Mouse (Mus musculus) intestine, embryonic 16.5 days (tissue): Measurements from ENCODE around the gene Rpl37. TPM values are rescaled to one million over a fixed set of nuclear protein-coding genes. Genes with fewer than 3 reads are reported as not detected.
"Not testable (repeated sequence)": the region's sequence is repeated elsewhere in the genome, so short reads cannot be mapped to it uniquely, and the experiment has no call there.

Source experiments
- ATAC-seq: fragments of 200-750 bp; cut with Nextera tagmentation; 2 replicates; pipeline ENCODE4 v1.8.0; 2017; ENCODE audit warnings: moderate TSS enrichment, moderate library complexity
- H3K27ac ChIP-seq: fragments of 300-500 bp; sonication (generic); 2 replicates; pipeline ENCODE4 v1.5.1; 2014; ENCODE audit warnings: mild to moderate bottlenecking, low read length
- H3K27me3 ChIP-seq: fragments of 300-500 bp; sonication (generic); replicated peaks from 2 replicates; pipeline ENCODE4 v1.6.1; 2014; ENCODE audit warnings: low read length, control low read depth, mixed read lengths; ENCODE audit not compliant: control insufficient read depth, insufficient read depth
- H3K36me3 ChIP-seq: fragments of 300-500 bp; sonication (generic); 2 replicates; pipeline ENCODE4 v1.6.1; 2014; ENCODE audit warnings: low read length, control low read depth; ENCODE audit not compliant: control insufficient read depth, insufficient read depth
- H3K4me1 ChIP-seq: fragments of 300-500 bp; sonication (generic); 2 replicates; pipeline ENCODE4 v1.6.1; 2014; ENCODE audit warnings: low read length, control low read depth, mixed read lengths; ENCODE audit not compliant: control insufficient read depth, insufficient read depth
- H3K4me2 ChIP-seq: fragments of 300-500 bp; sonication (generic); 2 replicates; pipeline ENCODE4 v1.6.1; 2014; ENCODE audit warnings: low read depth, low read length, control low read depth
- H3K4me3 ChIP-seq: fragments of 300-500 bp; sonication (generic); 2 replicates; pipeline ENCODE4 v1.5.1; 2014; ENCODE audit warnings: mild to moderate bottlenecking, low read length
- H3K9ac ChIP-seq: fragments of 300-500 bp; sonication (generic); 2 replicates; pipeline ENCODE4 v1.6.1; 2014; ENCODE audit warnings: low read depth, low read length
- H3K9me3 ChIP-seq: fragments of 300-500 bp; sonication (generic); 2 replicates; pipeline ENCODE4 v1.6.1; 2016; ENCODE audit warnings: low read length, control low read depth; ENCODE audit not compliant: control insufficient read depth
- WGBS: fragments of 180-500 bp; shearing (Covaris S2); extraction: QIAGEN DNeasy Blood & Tissue Kit; methylation state at CpG from one replicate; pipeline ENCODE4 v1.1.7; 2014; 5-methylcytosine and 5-hydroxymethylcytosine counted together
- polyA plus RNA-seq: library from polyadenylated mRNA; unstranded; fragments of >200 nt; fragmentation: Nextera tagmentation; extraction: Ambion mirVana; gene quantifications from 2 replicates; pipeline ENCODE4 v1.2.1, GENCODE M21; 2015

Rpl37 gene
- polyA plus RNA-seq, 1 experiment from 2014 or later: 438 TPM

GRCm38 (mm10) chr15:5119192-5119591, 2.7 kb downstream of the Rpl37 start:
- peaks cover 22% of the 10 kb centered on the region for H3K36me3 ChIP-seq
- peaks cover 7% of the 10 kb centered on the region for H3K4me1 ChIP-seq
- H3K27me3 ChIP-seq: no peaks in the 10 kb centered on the region
- 85% methylated on average over 2 of the region's 2 CpGs for WGBS
- H3K27ac ChIP-seq: no peak overlapping the region
- ATAC-seq: no peak
- H3K9ac ChIP-seq: no peak overlapping the region
- H3K9me3 ChIP-seq: no peaks in the 10 kb centered on the region
- no peak overlapping the region for H3K4me3 ChIP-seq
- no peak overlapping the region for H3K4me2 ChIP-seq

- no peak for ATAC-seq
- Histone ChIP-seq H3K36me3 (peaks cover 27% of the 10 kb centered on the region), H3K4me3 (no peak overlapping the region), H3K9ac (no peak overlapping the region), H3K27me3 (no peaks in the 10 kb centered on the region), H3K4me1 (peaks cover 7% of the 10 kb centered on the region), H3K4me2 (no peak overlapping the region), H3K9me3 (no peaks in the 10 kb centered on the region), H3K27ac (no peak overlapping the region)
- WGBS: 88% methylated on average over 2 of the region's 2 CpGs
Measured at GRCm38 (mm10) chr15:5119707-5120106, 3.3 kb downstream of the Rpl37 start.

GRCm38 (mm10) chr15:5121535-5122313, 5.3 kb downstream of the Rpl37 start:
- Histone ChIP-seq H3K9ac (no peak overlapping the region), H3K4me2 (no peak overlapping the region), H3K4me1 (peaks cover 7% of the 10 kb centered on the region), H3K27me3 (no peaks in the 10 kb centered on the region), H3K36me3 (peaks cover 31% of the 10 kb centered on the region), H3K27ac (no peak overlapping the region), H3K4me3 (no peak overlapping the region), H3K9me3 (no peaks in the 10 kb centered on the region)
- WGBS: 86% methylated on average over 12 of the region's 12 CpGs
- ATAC-seq: no peak

GRCm38 (mm10) chr15:5126456-5126855, 10.0 kb downstream of the Rpl37 start:
- no peak overlapping the region for H3K4me2 ChIP-seq
- H3K9ac ChIP-seq: no peak overlapping the region
- H3K9me3 ChIP-seq: no peaks in the 10 kb centered on the region
- ATAC-seq: no peak
- no peak overlapping the region for H3K27ac ChIP-seq
- H3K4me3 ChIP-seq: no peak overlapping the region
- WGBS: 67% methylated on average over 4 of the region's 4 CpGs
- peaks cover 14% of the 10 kb centered on the region for H3K36me3 ChIP-seq
- H3K27me3 ChIP-seq: no peaks in the 10 kb centered on the region
- no peaks in the 10 kb centered on the region for H3K4me1 ChIP-seq

- 75% methylated on average over 2 of the region's 2 CpGs for WGBS
- Histone ChIP-seq H3K27ac (no peak overlapping the region), H3K4me3 (no peak overlapping the region), H3K4me2 (no peak overlapping the region), H3K36me3 (peaks cover 14% of the 10 kb centered on the region), H3K27me3 (no peaks in the 10 kb centered on the region), H3K9me3 (no peaks in the 10 kb centered on the region), H3K9ac (no peak overlapping the region), H3K4me1 (no peaks in the 10 kb centered on the region)
- ATAC-seq: no peak
Measured at GRCm38 (mm10) chr15:5127487-5127886, 11.0 kb downstream of the Rpl37 start.

GRCm38 (mm10) chr15:5128176-5128940, 11.9 kb downstream of the Rpl37 start:
- H3K4me1 ChIP-seq: no peaks in the 10 kb centered on the region
- no peak overlapping the region for H3K4me3 ChIP-seq
- H3K36me3 ChIP-seq: peaks cover 11% of the 10 kb centered on the region
- no peak overlapping the region for H3K27ac ChIP-seq
- no peaks in the 10 kb centered on the region for H3K9me3 ChIP-seq
- no peaks in the 10 kb centered on the region for H3K27me3 ChIP-seq
- 57% methylated on average over 5 of the region's 5 CpGs for WGBS
- H3K9ac ChIP-seq: no peak overlapping the region
- ATAC-seq: no peak
- H3K4me2 ChIP-seq: no peak overlapping the region

GRCm38 (mm10) chr15:5129111-5129805, 12.8 kb downstream of the Rpl37 start:
- Histone ChIP-seq H3K36me3 (peaks cover 8% of the 10 kb centered on the region), H3K4me3 (no peak overlapping the region), H3K27me3 (no peaks in the 10 kb centered on the region), H3K4me2 (no peak overlapping the region), H3K27ac (no peak overlapping the region), H3K4me1 (no peaks in the 10 kb centered on the region), H3K9me3 (no peaks in the 10 kb centered on the region), H3K9ac (no peak overlapping the region)
- peak; percentile 39; the same call in 1 of the 2 replicates for ATAC-seq
- WGBS: 87% methylated on average over 12 of the region's 12 CpGs

GRCm38 (mm10) chr15:5130887-5131668, 14.6 kb downstream of the Rpl37 start:
- 81% methylated on average over 14 of the region's 14 CpGs for WGBS

GRCm38 (mm10) chr15:5133301-5133700, 16.9 kb downstream of the Rpl37 start:
- Histone ChIP-seq H3K4me3 (no peak overlapping the region), H3K27me3 (no peaks in the 10 kb centered on the region), H3K9ac (no peak overlapping the region), H3K9me3 (no peaks in the 10 kb centered on the region), H3K4me2 (no peak overlapping the region), H3K36me3 (no peaks in the 10 kb centered on the region), H3K27ac (no peak overlapping the region; the same call in 1 of the 2 replicates), H3K4me1 (no peaks in the 10 kb centered on the region)
- WGBS: 65% methylated on average over 3 of the region's 3 CpGs
- ATAC-seq: peak; percentile 72

More at GRCm38 (mm10) chr15:5130887-5131668, 14.6 kb downstream of the Rpl37 start:
- H3K36me3 ChIP-seq, H3K9ac ChIP-seq, H3K9me3 ChIP-seq, H3K4me1 ChIP-seq, H3K27me3 ChIP-seq, ATAC-seq, H3K4me2 ChIP-seq, H3K27ac ChIP-seq, H3K4me3 ChIP-seq: not testable (repeated sequence)
